Mouse (Mus musculus): ENCODE measurements around the gene Rnf208.

Gene Rnf208

GRCm38 (mm10) chr2:25224766-25225752, 17.0 kb upstream of the Rnf208 start:
- DNase-seq, result peak; percentile 93

- DNase-seq, result no peak
Measured at GRCm38 (mm10) chr2:25225811-25226379, 16.2 kb upstream of the Rnf208 start.

GRCm38 (mm10) chr2:25226864-25227263, 15.2 kb upstream of the Rnf208 start:
- no peak for DNase-seq

- DNase-seq, result no peak
Measured at GRCm38 (mm10) chr2:25227406-25227805, 14.6 kb upstream of the Rnf208 start.

GRCm38 (mm10) chr2:25228431-25228889, 13.6 kb upstream of the Rnf208 start:
- DNase-seq, result peak; percentile 76

- DNase-seq, result no peak
Measured at GRCm38 (mm10) chr2:25228995-25229530, 13.0 kb upstream of the Rnf208 start.

- no peak for DNase-seq
Measured at GRCm38 (mm10) chr2:25229582-25229981, 12.5 kb upstream of the Rnf208 start.

GRCm38 (mm10) chr2:25230581-25230980, 11.5 kb upstream of the Rnf208 start:
- DNase-seq, result no peak

- no peak for DNase-seq
Measured at GRCm38 (mm10) chr2:25231038-25231437, 11.0 kb upstream of the Rnf208 start.

- no peak for DNase-seq
Measured at GRCm38 (mm10) chr2:25233421-25233820, 8.6 kb upstream of the Rnf208 start.

- DNase-seq, result no peak
Measured at GRCm38 (mm10) chr2:25234050-25234449, 8.0 kb upstream of the Rnf208 start, which contains the start of gene Slc34a3. Slc34a3 (minus strand) TSS chr2:25234364.

GRCm38 (mm10) chr2:25234551-25235220, 7.4 kb upstream of the Rnf208 start:
- DNase-seq, result no peak

- DNase-seq, result no peak
Measured at GRCm38 (mm10) chr2:25236614-25237013, 5.4 kb upstream of the Rnf208 start, which contains the start of gene Rnf224. Rnf224 (minus strand) TSS chr2:25236787.

- no peak for DNase-seq
Measured at GRCm38 (mm10) chr2:25237522-25237921, 4.5 kb upstream of the Rnf208 start.

- DNase-seq, result no peak
Measured at GRCm38 (mm10) chr2:25238106-25238505, 3.9 kb upstream of the Rnf208 start.

GRCm38 (mm10) chr2:25239766-25240165, 2.3 kb upstream of the Rnf208 start:
- DNase-seq, result no peak

GRCm38 (mm10) chr2:25240310-25240709, 1.7 kb upstream of the Rnf208 start:
- no peak for DNase-seq

- peak; percentile 71 for DNase-seq
Measured at GRCm38 (mm10) chr2:25240723-25241437, 1.2 kb upstream of the Rnf208 start.

- DNase-seq, result no peak
Measured at GRCm38 (mm10) chr2:25241438-25241775, 648 bp upstream of the Rnf208 start.

- no peak for DNase-seq
Measured at GRCm38 (mm10) chr2:25243342-25243741, 1.3 kb downstream of the Rnf208 start.

GRCm38 (mm10) chr2:25244144-25244543, 2.1 kb downstream of the Rnf208 start:
- no peak for DNase-seq
